In the genomic region with DNA sequence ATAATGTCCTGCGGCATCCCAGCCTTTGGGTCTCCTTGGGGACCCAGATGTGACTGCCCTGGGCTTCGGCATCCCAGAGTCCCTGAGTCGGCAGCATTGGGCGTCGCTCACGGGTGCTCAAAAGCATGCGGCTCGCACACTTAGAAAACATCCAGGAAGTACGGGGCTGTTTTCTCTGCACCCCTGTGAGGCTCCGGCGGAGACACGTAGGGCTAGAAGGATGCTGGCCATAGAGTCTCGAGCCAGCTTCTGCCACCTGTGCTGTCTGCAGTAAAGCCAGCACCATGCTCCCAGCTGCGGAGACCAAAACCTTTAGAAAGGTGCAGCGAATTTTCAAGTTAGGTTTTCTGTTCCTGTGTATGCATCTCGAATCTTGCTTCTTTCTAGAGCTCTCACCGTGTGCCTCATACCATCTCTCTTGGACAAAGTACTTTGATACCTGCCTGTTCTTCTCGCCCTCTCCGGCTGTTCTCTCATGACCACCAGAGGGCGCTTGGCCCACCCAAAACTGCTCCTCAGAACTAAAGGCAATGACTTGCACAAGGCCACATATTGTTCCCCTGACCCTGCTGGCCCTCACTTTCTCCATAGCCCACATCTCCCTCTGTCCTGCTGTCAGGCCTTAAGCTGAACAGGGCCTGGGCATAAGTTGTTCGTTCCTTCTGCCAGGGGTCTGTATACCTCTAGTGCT, we compare ENCODE assay signal across 8 mouse cellular contexts. TPM values are rescaled to one million over a fixed set of nuclear protein-coding genes. Genes with fewer than 3 reads are reported as not detected.
DNase-seq lines count a peak whose midpoint lies in the region; TF ChIP-seq lines count a peak whose summit lies in the region.

No protein-coding gene starts in this region.

- no peaks in the 10 kb centered on the region for H3K9me3 ChIP-seq in ES-E14 (ENCODE audit: control insufficient read depth, insufficient read depth, low read depth, low read length)

- in situ Hi-C loops in ES-E14 (cut with MboI; ENCODE audit: low sequenced_read_pairs in 2 of 2, unreplicated experiment in 2 of 2) = no loop called here

- DNase-seq in 416B (ENCODE audit: low read depth) (peak; percentile 84), ES-E14 (ENCODE audit: low read depth, low spot score) (peak; percentile 84)
- peak; percentile 73 to 79 for DNase-seq in cerebellum, postnatal 25 days
- peak; percentile 53 to 76 for DNase-seq in heart, adult 9 months (ENCODE audit: low spot score in 2 of 2)
- DNase-seq in kidney, adult 9 months = peak; percentile 67
- peak; percentile 78 for DNase-seq in lung, postnatal 10 days
- DNase-seq in retina, embryonic 14.5 days (ENCODE audit: low spot score) = peak; percentile 80
- DNase-seq in urinary bladder, adult 2 months (ENCODE audit: low spot score) = no peak

- peak overlapping the region; percentile 86 for H3K9ac ChIP-seq in ES-E14 (ENCODE audit: insufficient read depth, low read depth, low read length, poor library complexity, severe bottlenecking)

- H3K4me3 ChIP-seq in ES-E14 (ENCODE audit: insufficient read depth in 1 of 2, low read depth in 1 of 2, low read length in 2 of 2, poor library complexity in 1 of 2, severe bottlenecking in 1 of 2) = peak overlapping the region; percentile 14 to 66

- peaks cover 9 to 20% of the 10 kb centered on the region in 2 experiments for H3K4me1 ChIP-seq in ES-E14 (ENCODE audit: control insufficient read depth in 2 of 2, insufficient read depth in 2 of 2, low read length in 2 of 2, poor library complexity in 1 of 2)

- H3K36me3 ChIP-seq in ES-E14 (ENCODE audit: control insufficient read depth, insufficient read depth, low read length, poor library complexity, severe bottlenecking) = no peaks in the 10 kb centered on the region

- peak overlapping the region; percentile 99 for H3K27ac ChIP-seq in ES-E14 (ENCODE audit: insufficient read depth, low read depth, low read length, poor library complexity, severe bottlenecking)

TF ChIP-seq in ES-E14, 5 proteins besides CTCF, POLR2A, EP300 and RAD21:
- no peak for TF ChIP-seq ZNF384 (IDR thresholded peaks at IDR 0.05; ENCODE audit: low read depth, low read length)
- TF ChIP-seq ZC3H11A (IDR thresholded peaks at IDR 0.05; ENCODE audit: borderline replicate concordance, low read depth, low read length) = peak; percentile 18; the same call in 1 of the 2 replicates

RNA-seq across cellular contexts. Expression of a gene that starts 2.2 kb away (rescaled TPM):
- total RNA-seq in ES-E14 (2012; rRNA removed) = 7.0 and 9.9 TPM in 2 replicates
- polyA plus RNA-seq in urinary bladder, adult 2 months (2012; rRNA removed) = 0.13 TPM in 1 of 2 replicates, not detected in the other

RNA-seq across cellular contexts. Expression of a gene that starts 39.4 kb away (rescaled TPM):
- 4.9 TPM in 2 replicates for total RNA-seq in ES-E14 (2012; rRNA removed)
- 0.62 and 0.74 TPM in 2 replicates for polyA plus RNA-seq in urinary bladder, adult 2 months (2012; rRNA removed)

RNA-seq across cellular contexts. Expression of a gene that starts 39.5 kb away (rescaled TPM):
- 17.7 and 18.9 TPM in 2 replicates for total RNA-seq in ES-E14 (2012; rRNA removed)
- 18.5 and 22.3 TPM in 2 replicates for polyA plus RNA-seq in urinary bladder, adult 2 months (2012; rRNA removed)

RNA-seq across cellular contexts. Expression of a gene that starts 49.6 kb away (rescaled TPM):
- 22.1 and 24.6 TPM in 2 replicates for total RNA-seq in ES-E14 (2012; rRNA removed)
- polyA plus RNA-seq in urinary bladder, adult 2 months (2012; rRNA removed) = 8.6 and 9.2 TPM in 2 replicates
